Mouse (Mus musculus) left cerebral cortex, postnatal 4 days (tissue): ENCODE measurements around the gene Sfi1. TPM values are rescaled to one million over a fixed set of nuclear protein-coding genes. Genes with fewer than 3 reads are reported as not detected.
"Not testable (repeated sequence)": the region's sequence is repeated elsewhere in the genome, so short reads cannot be mapped to it uniquely, and the experiment has no call there.

Experiments
- DNase-seq: peaks from one replicate; pipeline ENCODE4 v3.0.0-alpha.2; 2022
- intact Hi-C: fragments of 180-260 bp; cut with DNase I; formaldehyde crosslinking; loops from one replicate; pipeline ENCODE4 v1.15.1; 2025
- total RNA-seq, 2 experiments: library from RNA; stranded (reverse); gene quantifications; 2 replicates each; pipeline ENCODE4 v1.2.3; 2021

The Sfi1 gene
- total RNA-seq, 2 experiments from 2014 or later: 76.6 to 108 TPM

DNA sequence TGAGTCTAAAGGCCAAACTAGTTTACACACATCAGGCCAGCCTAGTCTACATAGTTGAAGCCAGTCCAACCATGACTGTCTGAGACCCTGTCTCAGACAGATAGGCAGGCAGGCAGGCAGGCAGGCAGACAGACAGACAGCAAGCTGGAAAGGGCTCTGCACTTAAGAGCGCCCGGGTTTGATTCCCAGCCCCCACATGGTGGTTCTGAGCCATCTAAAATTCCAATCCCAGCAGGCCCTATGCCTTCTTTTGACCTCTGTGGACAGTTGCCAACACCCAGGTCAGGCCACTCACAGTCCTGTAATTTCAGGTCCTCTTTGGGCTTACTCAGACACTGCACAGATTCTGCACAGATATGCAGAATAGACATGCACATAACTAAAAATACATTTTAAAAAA is 46.5 kb downstream of the Sfi1 start:
- DNase-seq, intact Hi-C loops: not testable (repeated sequence)

- intact Hi-C loops: not testable (repeated sequence)
These were observed 47.7 kb downstream of the Sfi1 start for GRCm38 (mm10) chr11:3145359-3146165.

GRCm38 (mm10) chr11:3143984-3144383 is 49.3 kb downstream of the Sfi1 start:
- DNase-seq, intact Hi-C loops: not testable (repeated sequence)

More at GRCm38 (mm10) chr11:3145359-3146165, 47.7 kb downstream of the Sfi1 start:
- DNase-seq: not testable (repeated sequence)

DNA sequence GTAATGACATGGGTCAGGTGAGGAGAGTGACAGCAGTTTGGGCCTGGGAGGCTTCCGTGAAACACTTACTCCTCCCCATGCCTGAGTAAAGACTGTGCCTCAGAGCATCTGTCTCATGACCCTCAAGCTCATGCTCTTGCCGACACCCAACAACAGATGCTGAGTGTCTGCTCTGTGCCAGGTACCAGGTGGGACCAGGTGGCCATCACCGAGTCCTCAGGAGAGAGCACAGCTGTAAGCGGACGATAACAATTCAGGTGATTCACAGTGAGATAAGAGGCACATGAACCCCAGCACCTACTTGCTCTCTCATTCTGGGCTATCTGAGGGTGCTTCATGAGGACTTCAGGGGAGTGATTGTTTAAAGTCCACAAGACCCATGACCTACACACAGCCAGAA is 50.9 kb downstream of the Sfi1 start:
- intact Hi-C loops: not testable (repeated sequence)

DNA sequence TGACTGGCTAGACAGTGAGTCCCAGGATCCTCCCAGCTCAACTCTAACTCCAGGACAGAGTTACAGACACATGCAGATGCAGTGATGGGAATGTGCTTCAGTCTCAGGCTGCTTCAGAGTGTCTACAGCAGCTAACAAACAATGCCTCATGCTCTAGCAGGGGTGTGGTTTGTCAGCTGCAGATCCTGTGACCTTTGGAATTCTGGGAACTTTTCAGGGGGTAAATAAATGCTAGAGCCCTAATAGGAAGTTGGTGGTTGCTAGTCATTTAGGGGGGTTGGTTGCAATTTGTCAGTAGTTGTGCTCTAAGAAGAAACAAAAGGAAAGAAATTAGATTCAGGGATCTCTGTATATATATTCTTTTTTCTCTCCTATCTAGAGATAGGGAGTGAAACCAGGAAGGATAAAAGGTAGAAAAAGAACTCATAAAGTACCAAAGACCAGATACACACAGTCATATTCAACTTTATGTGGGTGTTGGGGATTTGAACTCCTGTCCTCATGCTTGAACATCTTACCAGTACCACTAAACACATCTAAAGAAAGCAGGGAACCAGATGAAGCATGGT is 52.2 kb downstream of the Sfi1 start:
- intact Hi-C loops, DNase-seq: not testable (repeated sequence)

More for the DNA sequence above, 50.9 kb downstream of the Sfi1 start:
- peak; percentile 65 for DNase-seq

- intact Hi-C loops: not testable (repeated sequence)
- DNase-seq: peak; percentile 45
These were observed 54.9 kb downstream of the Sfi1 start for GRCm38 (mm10) chr11:3138323-3138722.

GRCm38 (mm10) chr11:3137279-3137678 is 56.0 kb downstream of the Sfi1 start:
- intact Hi-C loops, DNase-seq: not testable (repeated sequence)

DNA sequence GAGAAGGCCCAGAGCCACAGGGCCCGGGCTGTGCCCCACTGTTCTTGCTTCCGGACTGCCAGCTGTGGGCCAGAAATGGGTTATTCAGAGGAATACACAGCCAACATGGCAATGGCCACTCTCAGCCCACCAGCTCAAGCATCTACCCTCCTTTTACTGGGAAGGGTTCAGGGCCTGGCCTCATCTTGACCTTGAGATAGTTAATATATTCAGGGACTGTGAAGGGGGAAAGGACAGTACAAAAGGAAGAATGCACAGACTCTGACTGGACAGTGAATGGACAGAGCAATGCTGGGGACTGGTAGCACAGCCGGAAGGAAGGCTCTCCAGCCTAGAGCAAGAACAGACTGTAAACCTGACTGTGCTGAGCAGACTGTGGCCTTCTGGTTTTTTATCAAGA is 57.3 kb downstream of the Sfi1 start:
- intact Hi-C loops, DNase-seq: not testable (repeated sequence)

DNA sequence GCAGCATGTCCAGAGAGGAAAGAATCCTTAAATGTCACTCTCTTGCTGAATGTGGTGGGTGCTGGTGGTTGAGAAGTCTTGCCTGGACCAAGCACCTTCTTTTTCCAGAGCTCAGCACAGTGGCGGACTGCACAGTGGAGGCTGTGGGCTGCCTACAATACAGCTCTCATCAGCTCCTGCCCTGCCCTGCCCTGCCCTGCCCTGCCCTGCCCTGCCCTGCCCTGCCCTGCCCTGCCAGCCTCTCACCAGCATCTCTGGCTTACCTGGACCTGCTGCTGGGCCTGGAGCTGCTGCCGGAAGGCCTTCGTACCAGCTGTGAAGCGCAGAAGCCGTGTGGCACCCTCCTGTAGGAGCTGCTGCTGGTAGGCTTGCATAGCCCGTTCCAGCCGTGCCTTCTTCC is 57.9 kb downstream of the Sfi1 start:
- intact Hi-C loops, DNase-seq: not testable (repeated sequence)

- DNase-seq, intact Hi-C loops: not testable (repeated sequence)
These were observed 59.9 kb downstream of the Sfi1 start for GRCm38 (mm10) chr11:3133360-3133759.

DNA sequence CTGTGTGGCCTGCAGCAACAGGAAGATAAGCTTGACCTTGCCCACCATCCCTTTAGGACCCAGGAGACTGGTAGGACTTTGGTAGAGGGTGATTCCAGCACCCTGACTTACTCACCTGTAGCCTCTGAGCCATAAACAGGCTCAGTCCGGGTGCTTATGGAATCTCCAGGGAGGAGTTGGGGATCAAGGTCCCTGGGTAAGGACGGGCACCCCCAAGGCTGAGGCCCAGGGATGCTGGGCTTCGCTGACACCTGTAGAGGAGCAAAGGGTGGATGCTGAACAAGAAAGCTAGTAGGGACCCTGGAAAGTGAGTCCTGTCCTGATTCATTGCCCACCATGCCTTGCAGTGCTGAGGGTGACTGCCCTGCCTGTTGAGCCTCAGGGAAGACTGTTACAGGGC is 60.3 kb downstream of the Sfi1 start:
- intact Hi-C loops, DNase-seq: not testable (repeated sequence)

DNA sequence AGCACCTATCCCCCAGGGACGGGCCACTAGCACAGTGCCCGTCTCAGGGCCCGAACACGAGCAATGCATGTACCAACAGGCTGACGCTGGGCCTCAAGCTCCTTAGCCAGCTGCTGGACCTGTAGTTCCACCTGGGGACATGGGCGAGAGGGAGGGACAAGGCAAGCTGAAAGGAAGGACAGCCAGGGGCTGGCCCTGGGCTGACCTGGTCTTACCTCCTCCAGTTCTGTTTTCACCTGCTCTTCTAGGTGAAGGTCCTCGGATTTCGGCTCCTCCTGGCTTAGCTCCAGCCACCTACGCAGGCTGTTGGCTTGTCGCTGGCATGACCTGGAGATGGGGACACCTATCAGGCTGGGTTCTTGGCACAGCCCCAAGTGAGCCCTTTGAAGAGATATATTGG is 61.3 kb downstream of the Sfi1 start:
- DNase-seq: peak; percentile 37
- intact Hi-C loops: not testable (repeated sequence)

DNA sequence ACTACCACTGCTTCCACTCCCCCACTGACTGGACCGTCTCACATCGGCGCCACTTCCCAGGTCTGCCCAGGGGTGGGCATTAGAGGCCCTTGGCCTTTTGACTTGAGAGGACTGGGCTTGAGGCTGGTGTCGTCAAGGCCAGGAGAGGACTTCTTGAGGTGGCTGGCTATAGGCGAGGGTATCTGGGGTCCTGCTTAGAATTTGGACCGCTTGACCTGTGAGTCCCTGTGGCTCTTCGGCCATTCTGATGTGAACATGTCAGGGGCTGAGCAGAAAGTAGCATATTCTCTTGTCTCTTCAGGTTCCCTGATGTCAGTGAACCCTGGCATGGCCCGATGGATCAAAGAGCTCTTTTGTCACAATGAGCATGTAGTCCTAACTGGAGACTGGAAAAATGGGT is 63.4 kb downstream of the Sfi1 start:
- DNase-seq: peak; percentile 58
- intact Hi-C loops: not testable (repeated sequence)

DNA sequence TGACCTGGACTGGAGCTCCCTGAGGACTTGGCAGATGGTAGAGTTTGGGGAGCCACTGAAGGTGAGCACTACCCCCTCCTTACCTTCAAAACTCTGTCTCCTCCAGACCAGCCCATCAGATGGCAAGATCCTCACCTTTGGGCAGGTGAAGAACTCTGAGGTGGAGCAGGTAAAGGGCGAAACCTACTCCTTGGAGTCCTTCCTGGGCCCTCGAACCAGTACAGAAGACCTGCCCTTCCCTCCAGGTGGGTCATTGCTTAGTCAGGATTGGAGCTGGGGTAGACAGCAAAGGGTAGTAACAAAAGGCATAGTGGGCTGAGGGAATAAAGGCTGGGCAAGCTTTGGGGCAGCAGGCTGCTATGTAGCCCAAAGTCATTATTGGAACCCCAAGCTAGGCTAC is 64.0 kb downstream of the Sfi1 start:
- intact Hi-C loops: not testable (repeated sequence)

GRCm38 (mm10) chr11:3127303-3127795 is 65.9 kb downstream of the Sfi1 start:
- intact Hi-C loops: not testable (repeated sequence)
- peak; percentile 50 for DNase-seq

More for the DNA sequence above, 64.0 kb downstream of the Sfi1 start:
- not testable (repeated sequence) for DNase-seq

DNA sequence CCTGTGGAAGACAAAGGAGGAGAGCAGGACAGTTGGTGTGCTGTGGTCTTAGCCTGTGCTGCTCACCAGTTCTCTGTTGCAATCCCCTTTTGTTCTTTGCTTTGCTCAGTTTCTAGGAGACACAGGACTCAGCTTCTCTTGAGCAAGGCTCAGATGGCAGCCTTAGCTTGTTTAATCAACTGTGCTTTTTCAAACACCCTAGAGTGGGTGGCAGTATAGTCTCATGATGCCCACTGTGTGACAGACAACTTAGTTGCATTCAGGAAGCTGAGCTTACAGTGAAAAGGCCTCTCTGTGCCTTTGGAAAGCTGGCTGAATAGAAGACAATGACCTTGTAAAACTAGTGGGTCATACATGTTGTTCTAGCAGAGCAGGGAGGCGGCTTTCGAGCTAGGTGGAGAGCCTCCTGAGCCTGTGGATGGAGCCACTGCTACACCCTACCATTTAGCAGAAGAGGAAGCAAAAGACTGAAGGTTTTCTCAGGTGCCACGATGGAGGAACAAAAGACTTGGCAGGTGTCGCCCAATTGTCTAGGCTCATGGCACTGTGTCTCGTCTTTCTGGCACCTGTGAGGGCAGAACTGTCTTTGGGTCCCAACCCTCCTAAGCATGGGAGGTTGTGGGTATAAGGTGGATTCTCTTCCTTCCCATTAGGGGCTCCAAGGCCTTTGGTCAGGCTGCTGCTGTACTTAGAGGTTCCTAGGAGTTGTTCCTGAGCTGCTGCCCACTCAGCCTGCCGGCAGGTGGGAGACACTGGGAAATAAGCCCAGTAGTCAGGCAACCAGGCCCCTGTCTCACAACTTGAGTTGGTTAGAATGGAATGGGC is 66.6 kb downstream of the Sfi1 start:
- peak; percentile 84 for DNase-seq
- intact Hi-C loops: not testable (repeated sequence)

DNA sequence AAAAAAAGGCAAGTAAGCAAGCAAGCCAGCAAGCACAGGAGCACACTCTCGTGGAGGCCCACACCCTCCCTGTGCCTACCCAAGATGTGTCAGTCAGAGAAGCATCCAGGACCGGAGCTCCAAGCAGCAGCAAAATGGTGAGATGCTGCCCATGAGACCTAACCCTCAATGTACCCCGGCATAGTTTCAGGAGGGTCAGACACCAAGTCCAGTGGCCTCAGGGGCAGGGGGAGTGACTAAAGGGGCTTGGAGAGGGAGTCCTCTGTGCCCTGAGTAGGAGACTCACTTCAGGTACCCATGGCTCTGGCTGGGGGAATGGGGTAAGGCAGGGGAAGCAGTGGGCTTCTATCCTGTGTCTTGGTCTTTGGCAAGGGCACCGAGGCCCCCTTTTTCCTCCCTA is 67.3 kb downstream of the Sfi1 start:
- DNase-seq, intact Hi-C loops: not testable (repeated sequence)

GRCm38 (mm10) chr11:3124932-3125810 is 68.1 kb downstream of the Sfi1 start:
- intact Hi-C loops, DNase-seq: not testable (repeated sequence)

- intact Hi-C loops: no loop called here
- no peak for DNase-seq
These were observed 78.9 kb downstream of the Sfi1 start for GRCm38 (mm10) chr11:3114403-3114802.

DNA sequence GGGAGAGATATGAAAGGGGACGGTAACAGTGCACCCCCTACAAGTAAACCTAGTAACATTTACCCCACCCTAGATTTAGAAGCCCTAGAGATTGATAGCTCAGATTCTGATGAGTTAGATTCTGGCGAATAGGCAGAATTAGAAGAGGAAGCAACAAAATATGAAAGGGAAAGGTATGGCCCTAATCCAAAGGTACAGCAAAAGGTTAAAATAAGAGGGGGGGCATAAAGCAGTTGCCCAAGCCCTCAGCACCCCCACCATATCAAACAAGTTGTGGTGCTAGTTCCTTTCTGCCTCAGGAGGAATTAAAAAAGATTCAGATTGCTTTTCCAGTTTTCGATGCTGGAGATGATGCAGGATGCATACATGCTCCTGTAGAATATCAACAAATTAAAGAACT is 87.1 kb downstream of the Sfi1 start:
- intact Hi-C loops: no loop called here
- DNase-seq: no peak
